Mouse (Mus musculus) stomach, postnatal 0 days (tissue): ENCODE results near the gene Gpr83. TPM values are rescaled to one million over a fixed set of nuclear protein-coding genes. Genes with fewer than 3 reads are reported as not detected.
A peak's percentile ranks its signal among the peaks of the same experiment; 100 is the strongest.

Experiments used
- ATAC-seq: fragments of 200-750 bp; cut with Nextera tagmentation; 2 replicates; pipeline ENCODE4 v1.8.0; 2017; ENCODE audit not compliant: low FRiP score, low TSS enrichment
- DNase-seq: peaks from one replicate; pipeline ENCODE4 v3.0.0-alpha.2; 2016; ENCODE audit warnings: low spot score
- H3K27ac ChIP-seq: fragments of 300-500 bp; sonication (generic); replicated peaks from 2 replicates; pipeline ENCODE4 v1.5.1; 2014; ENCODE audit warnings: mild to moderate bottlenecking, control low read depth
- H3K27me3 ChIP-seq: fragments of 300-500 bp; sonication (generic); 2 replicates; pipeline ENCODE4 v1.6.1; 2014; ENCODE audit warnings: low read length; ENCODE audit not compliant: control insufficient read depth, insufficient read depth
- H3K36me3 ChIP-seq: fragments of 300-500 bp; sonication (generic); 2 replicates; pipeline ENCODE4 v1.6.1; 2014; ENCODE audit warnings: low read length, mixed read lengths; ENCODE audit not compliant: control insufficient read depth, insufficient read depth
- H3K4me1 ChIP-seq: fragments of 300-500 bp; sonication (generic); replicated peaks from 2 replicates; pipeline ENCODE4 v1.6.1; 2014; ENCODE audit warnings: antibody characterized with exemption; ENCODE audit not compliant: control insufficient read depth, insufficient read depth
- H3K4me2 ChIP-seq: fragments of 300-500 bp; sonication (generic); replicated peaks from 2 replicates; pipeline ENCODE4 v1.6.1; 2014; ENCODE audit warnings: low read depth, mild to moderate bottlenecking, control low read depth, moderate library complexity
- H3K4me3 ChIP-seq: fragments of 300-500 bp; sonication (generic); 2 replicates; pipeline ENCODE4 v1.5.1; 2014; ENCODE audit warnings: low read depth, low read length, control low read depth
- H3K9ac ChIP-seq: fragments of 300-500 bp; sonication (generic); 2 replicates; pipeline ENCODE4 v1.6.1; 2014; ENCODE audit warnings: mild to moderate bottlenecking, low read length, control low read depth, mixed read lengths
- H3K9me3 ChIP-seq: fragments of 300-500 bp; sonication (generic); 2 replicates; pipeline ENCODE4 v1.6.1; 2016; ENCODE audit warnings: low read length; ENCODE audit not compliant: control insufficient read depth
- CTCF ChIP-seq: IDR thresholded peaks from 2 replicates; pipeline ENCODE4 v1.5.1; 2016; ENCODE audit warnings: antibody characterized with exemption, low read depth, mild to moderate bottlenecking, moderate library complexity
- EP300 ChIP-seq: optimal IDR thresholded peaks from 2 replicates; pipeline ENCODE3; 2016; ENCODE audit warnings: antibody characterized with exemption
- WGBS: fragments of 180-500 bp; shearing (Covaris S2); extraction: QIAGEN DNeasy Blood & Tissue Kit; methylation state at CpG from one replicate; pipeline ENCODE4 v1.1.7; 2014; 5-methylcytosine and 5-hydroxymethylcytosine counted together
- polyA plus RNA-seq: library from polyadenylated mRNA; unstranded; fragments of >200 nt; fragmentation: Nextera tagmentation; extraction: Ambion mirVana; gene quantifications from 2 replicates; pipeline ENCODE4 v1.2.1, GENCODE M21; 2015

The Gpr83 gene
- polyA plus RNA-seq, 1 experiment from 2014 or later, result 0.28 TPM

- Histone ChIP-seq H3K4me2 (no peak overlapping the region), H3K4me3 (no peak overlapping the region), H3K27ac (0 out of 2 replicates have a peak overlapping the region, but pooled peaks have one; percentile 18), H3K4me1 (no peaks in the 10 kb centered on the region), H3K9me3 (no peaks in the 10 kb centered on the region), H3K9ac (no peak overlapping the region), H3K36me3 (no peaks in the 10 kb centered on the region), H3K27me3 (no peaks in the 10 kb centered on the region)
- no peak for DNase-seq
- no peak for ATAC-seq
- 47% methylated on average over 9 of the region's 9 CpGs for WGBS
- no peak for TF ChIP-seq CTCF
- no peak for TF ChIP-seq EP300
Measured at GRCm38 (mm10) chr9:14904741-14905475, 44.9 kb downstream of the Gpr83 start.

GRCm38 (mm10) chr9:14905956-14906355 lies 45.9 kb downstream of the Gpr83 start:
- ATAC-seq (no peak), DNase-seq (no peak)
- no peak for TF ChIP-seq EP300
- TF ChIP-seq CTCF, result no peak
- no peak overlapping the region for H3K27ac ChIP-seq
- H3K4me1 ChIP-seq, result no peaks in the 10 kb centered on the region
- H3K36me3 ChIP-seq, result no peaks in the 10 kb centered on the region
- H3K9me3 ChIP-seq, result no peaks in the 10 kb centered on the region
- H3K27me3 ChIP-seq, result no peaks in the 10 kb centered on the region
- H3K4me2 ChIP-seq, result no peak overlapping the region
- no peak overlapping the region for H3K4me3 ChIP-seq
- no peak overlapping the region for H3K9ac ChIP-seq
- WGBS, result 44% methylated on average over 3 of the region's 3 CpGs

DNA sequence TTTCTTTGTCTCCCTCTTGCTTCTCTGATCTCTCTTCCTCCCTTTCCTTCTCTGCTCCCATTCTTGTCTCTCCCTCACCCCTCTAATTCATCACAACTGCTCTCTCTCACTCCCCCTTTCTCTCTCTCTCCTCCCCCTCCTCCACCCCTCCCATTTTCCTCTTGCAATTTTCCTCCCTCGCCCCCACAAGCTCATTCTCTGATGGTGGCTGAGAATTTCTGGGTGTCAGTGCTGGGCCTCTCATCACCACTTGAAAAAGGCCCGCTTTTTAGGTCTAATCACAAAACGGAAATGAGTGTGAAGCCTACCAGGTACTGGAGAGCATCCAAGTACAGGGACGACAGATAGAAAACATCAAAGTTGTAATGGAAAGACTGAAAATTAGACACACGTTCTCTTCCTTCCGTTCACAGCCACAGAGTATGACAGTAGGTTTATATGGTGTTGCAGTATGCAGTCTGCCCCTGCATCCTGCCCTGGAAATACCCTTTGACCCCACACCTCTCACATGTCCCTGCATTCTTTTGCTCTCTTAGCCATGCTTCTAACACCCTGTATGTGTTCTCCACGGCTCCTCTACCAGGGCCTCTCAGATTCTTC lies 47.9 kb downstream of the Gpr83 start:
- H3K27me3 ChIP-seq, result no peaks in the 10 kb centered on the region
- no peak overlapping the region for H3K9ac ChIP-seq
- no peaks in the 10 kb centered on the region for H3K36me3 ChIP-seq
- no peak overlapping the region for H3K27ac ChIP-seq
- H3K4me2 ChIP-seq, result no peak overlapping the region
- H3K4me1 ChIP-seq, result no peaks in the 10 kb centered on the region
- no peak for TF ChIP-seq EP300
- no peak for TF ChIP-seq CTCF
- H3K9me3 ChIP-seq, result no peaks in the 10 kb centered on the region
- ATAC-seq, result no peak
- no peak overlapping the region for H3K4me3 ChIP-seq
- DNase-seq, result no peak
- WGBS, result 61% methylated on average over 7 of the region's 7 CpGs

GRCm38 (mm10) chr9:14909981-14910380 lies 50.0 kb downstream of the Gpr83 start:
- Histone ChIP-seq H3K4me1 (no peaks in the 10 kb centered on the region), H3K27me3 (no peaks in the 10 kb centered on the region), H3K4me2 (no peak overlapping the region), H3K9me3 (no peaks in the 10 kb centered on the region), H3K9ac (no peak overlapping the region), H3K27ac (no peak overlapping the region), H3K4me3 (no peak overlapping the region), H3K36me3 (no peaks in the 10 kb centered on the region)
- ATAC-seq, result no peak
- TF ChIP-seq CTCF (no peak), EP300 (no peak)
- no peak for DNase-seq
- 69% methylated on average over 5 of the region's 5 CpGs for WGBS

GRCm38 (mm10) chr9:14912037-14912436 lies 52.0 kb downstream of the Gpr83 start:
- H3K9me3 ChIP-seq, result no peaks in the 10 kb centered on the region
- no peaks in the 10 kb centered on the region for H3K27me3 ChIP-seq
- WGBS, result 68% methylated on average over 2 of the region's 2 CpGs
- DNase-seq, result no peak
- no peak overlapping the region for H3K9ac ChIP-seq
- H3K36me3 ChIP-seq, result no peaks in the 10 kb centered on the region
- no peak overlapping the region for H3K4me2 ChIP-seq
- no peaks in the 10 kb centered on the region for H3K4me1 ChIP-seq
- no peak overlapping the region for H3K27ac ChIP-seq
- no peak for TF ChIP-seq EP300
- TF ChIP-seq CTCF, result no peak
- ATAC-seq, result no peak
- H3K4me3 ChIP-seq, result no peak overlapping the region

GRCm38 (mm10) chr9:14917661-14918060 lies 57.7 kb downstream of the Gpr83 start:
- DNase-seq, result no peak
- Histone ChIP-seq H3K4me1 (0 out of 2 replicates have a peak, but pooled peaks cover 2% of the 10 kb centered on the region), H3K27ac (no peak overlapping the region), H3K9ac (no peak overlapping the region), H3K9me3 (no peaks in the 10 kb centered on the region), H3K4me3 (no peak overlapping the region), H3K36me3 (no peaks in the 10 kb centered on the region), H3K4me2 (no peak overlapping the region), H3K27me3 (no peaks in the 10 kb centered on the region)
- WGBS, result 90% methylated on average over 2 of the region's 2 CpGs
- ATAC-seq, result peak; percentile 59; the same call in 1 of the 2 replicates
- TF ChIP-seq CTCF (no peak), EP300 (no peak)
